Mouse (Mus musculus): ENCODE data around the gene Fbxw11. TPM values are rescaled to one million over a fixed set of nuclear protein-coding genes. Genes with fewer than 3 reads are reported as not detected.

Gene Fbxw11
- polyA plus RNA-seq, 1 experiment from 2014 or later = 76.0 TPM

GRCm38 (mm10) chr11:32733195-32733594, 90.7 kb downstream of the Fbxw11 start:
- no peaks in the 10 kb centered on the region for H3K9me3 ChIP-seq (replicated peaks)
- no peaks in the 10 kb centered on the region for H3K4me1 ChIP-seq (replicated peaks)
- H3K36me3 ChIP-seq = peaks cover 66% of the 10 kb centered on the region
- H3K9ac ChIP-seq = no peak overlapping the region
- H3K27ac ChIP-seq (ENCODE audit: poor library complexity, severe bottlenecking) = no peak overlapping the region
- no peak overlapping the region for H3K4me3 ChIP-seq
- H3K27me3 ChIP-seq (replicated peaks) = no peaks in the 10 kb centered on the region
- no peak for ATAC-seq (ENCODE audit: insufficient number of reproducible peaks, low FRiP score)
- H3K4me2 ChIP-seq = no peak overlapping the region
- WGBS = 88% methylated on average over 6 of the region's 6 CpGs

GRCm38 (mm10) chr11:32736371-32736770, 93.8 kb downstream of the Fbxw11 start:
- Histone ChIP-seq H3K4me2 (no peak overlapping the region), H3K4me3 (no peak overlapping the region), H3K36me3 (peaks cover 90% of the 10 kb centered on the region), H3K4me1 (replicated peaks) (no peaks in the 10 kb centered on the region), H3K9ac (no peak overlapping the region), H3K27ac (ENCODE audit: poor library complexity, severe bottlenecking) (no peak overlapping the region), H3K9me3 (replicated peaks) (no peaks in the 10 kb centered on the region; the same call in 1 of the 2 replicates), H3K27me3 (replicated peaks) (no peaks in the 10 kb centered on the region)
- WGBS = 82% methylated on average over 2 of the region's 2 CpGs
- no peak for ATAC-seq (ENCODE audit: insufficient number of reproducible peaks, low FRiP score)

DNA sequence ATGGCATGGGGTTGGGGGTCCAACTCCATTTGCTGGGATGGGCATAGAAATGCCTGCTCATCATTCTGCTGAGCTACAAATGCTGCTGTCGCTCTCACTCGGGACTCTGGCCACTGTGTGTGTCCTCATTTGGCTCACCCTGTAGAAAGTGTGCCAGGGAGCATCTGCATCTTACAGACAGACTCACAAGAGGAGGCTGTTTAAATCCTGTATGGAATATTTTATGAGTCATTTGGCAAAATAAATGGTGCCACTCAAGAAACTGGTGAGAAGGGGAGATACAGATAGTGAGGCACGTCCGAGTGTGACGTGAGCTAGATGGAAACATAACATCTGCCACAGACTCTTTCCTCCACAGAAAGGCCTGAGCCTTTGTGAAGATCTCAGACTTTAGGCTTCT, 95.2 kb downstream of the Fbxw11 start:
- no peak overlapping the region for H3K27ac ChIP-seq (ENCODE audit: poor library complexity, severe bottlenecking)
- no peak overlapping the region for H3K4me2 ChIP-seq
- H3K4me1 ChIP-seq (replicated peaks) = no peaks in the 10 kb centered on the region
- H3K9me3 ChIP-seq (replicated peaks) = no peaks in the 10 kb centered on the region; the same call in 1 of the 2 replicates
- H3K9ac ChIP-seq = no peak overlapping the region
- peaks cover 88% of the 10 kb centered on the region for H3K36me3 ChIP-seq
- no peak overlapping the region for H3K4me3 ChIP-seq
- H3K27me3 ChIP-seq (replicated peaks) = no peaks in the 10 kb centered on the region
- WGBS = 85% methylated on average over 5 of the region's 5 CpGs
- no peak for ATAC-seq (ENCODE audit: insufficient number of reproducible peaks, low FRiP score)

GRCm38 (mm10) chr11:32743891-32744290, 101.4 kb downstream of the Fbxw11 start:
- WGBS = 62% methylated on average over 5 of the region's 5 CpGs
- no peaks in the 10 kb centered on the region for H3K27me3 ChIP-seq (replicated peaks)
- peaks cover 16% of the 10 kb centered on the region for H3K4me1 ChIP-seq (replicated peaks)
- no peaks in the 10 kb centered on the region; the same call in 1 of the 2 replicates for H3K9me3 ChIP-seq (replicated peaks)
- peaks cover 83% of the 10 kb centered on the region for H3K36me3 ChIP-seq
- no peak for ATAC-seq (ENCODE audit: insufficient number of reproducible peaks, low FRiP score)
- no peak overlapping the region for H3K9ac ChIP-seq
- H3K4me3 ChIP-seq = no peak overlapping the region
- no peak overlapping the region for H3K27ac ChIP-seq (ENCODE audit: poor library complexity, severe bottlenecking)
- no peak overlapping the region for H3K4me2 ChIP-seq

DNA sequence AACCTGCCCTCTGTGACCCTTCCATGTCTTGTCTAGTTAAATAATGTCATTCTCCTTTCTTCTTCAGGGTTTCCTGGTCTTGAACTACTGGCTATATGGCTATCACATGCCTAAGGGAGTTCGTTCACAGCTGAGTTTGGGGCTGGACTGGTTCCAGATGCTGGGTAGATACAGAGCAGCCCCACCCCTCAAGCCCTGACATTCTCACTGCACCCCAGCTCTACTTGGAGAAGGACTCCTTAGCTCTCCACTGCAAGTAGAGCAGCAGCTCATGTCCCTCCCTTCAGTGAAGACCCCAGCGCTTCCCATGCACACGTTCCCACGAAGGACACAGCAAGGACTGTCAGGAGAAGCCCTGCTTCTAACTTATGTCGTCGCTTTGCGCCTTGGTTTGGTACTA, 101.9 kb downstream of the Fbxw11 start:
- no peak overlapping the region for H3K4me2 ChIP-seq
- no peaks in the 10 kb centered on the region for H3K27me3 ChIP-seq (replicated peaks)
- no peaks in the 10 kb centered on the region; the same call in 1 of the 2 replicates for H3K9me3 ChIP-seq (replicated peaks)
- ATAC-seq (ENCODE audit: insufficient number of reproducible peaks, low FRiP score) = no peak
- H3K9ac ChIP-seq = no peak overlapping the region
- H3K36me3 ChIP-seq = peaks cover 77% of the 10 kb centered on the region
- 86% methylated on average over 7 of the region's 7 CpGs for WGBS
- no peak overlapping the region for H3K27ac ChIP-seq (ENCODE audit: poor library complexity, severe bottlenecking)
- peaks cover 16% of the 10 kb centered on the region for H3K4me1 ChIP-seq (replicated peaks)
- no peak overlapping the region for H3K4me3 ChIP-seq

GRCm38 (mm10) chr11:32745466-32745865, 102.9 kb downstream of the Fbxw11 start:
- peak; percentile 34; the same call in 1 of the 2 replicates for ATAC-seq (ENCODE audit: insufficient number of reproducible peaks, low FRiP score)
- H3K27ac ChIP-seq (ENCODE audit: poor library complexity, severe bottlenecking) = no peak overlapping the region
- H3K4me1 ChIP-seq (replicated peaks) = peaks cover 16% of the 10 kb centered on the region
- WGBS = 86% methylated on average over 4 of the region's 4 CpGs
- H3K4me2 ChIP-seq = no peak overlapping the region
- no peak overlapping the region for H3K4me3 ChIP-seq
- peaks cover 68% of the 10 kb centered on the region for H3K36me3 ChIP-seq
- H3K9me3 ChIP-seq (replicated peaks) = no peaks in the 10 kb centered on the region; the same call in 1 of the 2 replicates
- H3K9ac ChIP-seq = no peak overlapping the region
- H3K27me3 ChIP-seq (replicated peaks) = no peaks in the 10 kb centered on the region

GRCm38 (mm10) chr11:32746036-32746435, 103.5 kb downstream of the Fbxw11 start:
- Histone ChIP-seq H3K36me3 (peaks cover 63% of the 10 kb centered on the region), H3K27me3 (replicated peaks) (no peaks in the 10 kb centered on the region), H3K4me2 (no peak overlapping the region), H3K9ac (no peak overlapping the region), H3K4me3 (no peak overlapping the region), H3K9me3 (replicated peaks) (no peaks in the 10 kb centered on the region), H3K4me1 (replicated peaks) (peaks cover 16% of the 10 kb centered on the region), H3K27ac (ENCODE audit: poor library complexity, severe bottlenecking) (no peak overlapping the region)
- 45% methylated on average over 5 of the region's 5 CpGs for WGBS
- no peak for ATAC-seq (ENCODE audit: insufficient number of reproducible peaks, low FRiP score)

- Histone ChIP-seq H3K27ac (ENCODE audit: poor library complexity, severe bottlenecking) (no peak overlapping the region), H3K4me3 (no peak overlapping the region), H3K9ac (no peak overlapping the region), H3K36me3 (peaks cover 60% of the 10 kb centered on the region), H3K4me2 (no peak overlapping the region), H3K27me3 (replicated peaks) (no peaks in the 10 kb centered on the region), H3K9me3 (replicated peaks) (no peaks in the 10 kb centered on the region), H3K4me1 (replicated peaks) (peaks cover 16% of the 10 kb centered on the region)
- ATAC-seq (ENCODE audit: insufficient number of reproducible peaks, low FRiP score) = no peak
- 85% methylated on average over 3 of the region's 3 CpGs for whole genome bisulfite sequencing
These were observed 104.0 kb downstream of the Fbxw11 start for GRCm38 (mm10) chr11:32746475-32746874.

DNA sequence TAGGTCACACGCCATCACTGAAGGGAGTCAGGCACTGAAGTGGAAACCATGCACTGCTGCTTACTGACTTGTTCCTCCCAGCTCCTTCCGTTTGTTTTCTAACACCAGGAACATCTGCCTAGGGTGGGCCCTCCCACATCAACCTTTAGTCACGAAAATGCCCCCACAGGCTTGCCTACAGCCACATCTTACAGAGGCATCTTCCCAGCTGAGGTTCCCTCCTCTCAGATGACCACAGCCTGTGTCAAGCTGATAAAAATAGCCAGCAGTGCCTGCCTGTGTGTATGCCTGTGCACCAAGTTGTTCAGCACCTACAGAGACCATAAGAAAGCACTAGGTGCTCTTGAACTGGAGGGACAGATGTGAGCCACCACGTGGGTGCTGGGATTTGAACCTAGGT, 106.3 kb downstream of the Fbxw11 start:
- H3K9ac ChIP-seq = no peak overlapping the region
- H3K27ac ChIP-seq (ENCODE audit: poor library complexity, severe bottlenecking) = no peak overlapping the region
- no peak for ATAC-seq (ENCODE audit: insufficient number of reproducible peaks, low FRiP score)
- peaks cover 40% of the 10 kb centered on the region for H3K36me3 ChIP-seq
- H3K4me3 ChIP-seq = no peak overlapping the region
- no peaks in the 10 kb centered on the region for H3K27me3 ChIP-seq (replicated peaks)
- H3K4me1 ChIP-seq (replicated peaks) = peaks cover 16% of the 10 kb centered on the region
- H3K4me2 ChIP-seq = no peak overlapping the region
- no peaks in the 10 kb centered on the region for H3K9me3 ChIP-seq (replicated peaks)
- WGBS = 59% methylated on average over 4 of the region's 4 CpGs

DNA sequence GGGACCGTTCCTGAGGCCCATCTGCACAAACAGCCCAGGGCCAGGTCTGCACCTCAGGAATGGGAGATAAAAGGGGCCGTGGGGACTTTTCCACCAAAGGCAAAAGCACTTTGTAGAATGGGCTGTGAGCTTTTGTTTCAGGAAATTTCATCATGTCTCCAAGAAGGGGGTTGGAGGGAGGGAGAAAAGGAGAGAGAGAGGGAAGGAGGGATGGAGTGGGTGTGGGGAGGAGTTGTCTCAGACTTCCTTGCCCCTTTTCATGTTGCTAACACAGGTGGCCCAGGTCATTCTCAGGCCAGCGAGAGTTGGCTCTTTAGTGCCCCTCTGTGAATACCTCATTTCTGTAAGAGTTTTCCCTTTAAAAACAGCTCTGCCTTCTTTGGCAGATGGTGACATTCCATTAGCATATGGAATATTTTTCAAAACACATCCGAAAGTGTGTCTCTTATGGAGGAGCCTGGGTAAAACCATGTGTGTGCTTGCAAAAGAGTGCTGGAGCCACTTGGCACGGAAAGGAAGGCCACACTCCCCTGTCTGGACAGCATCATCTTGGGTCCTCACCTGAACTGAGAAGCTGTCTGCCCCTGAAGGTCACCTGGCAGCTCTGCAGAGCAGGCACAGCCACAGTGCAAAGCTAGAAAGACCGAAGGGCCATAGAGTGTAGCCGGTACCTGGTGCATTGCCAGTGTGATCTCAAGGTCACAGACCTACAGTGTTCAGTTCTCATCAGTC, 109.5 kb downstream of the Fbxw11 start:
- no peak overlapping the region for H3K4me2 ChIP-seq
- no peaks in the 10 kb centered on the region for H3K9me3 ChIP-seq (replicated peaks)
- peaks cover 4% of the 10 kb centered on the region; the same call in 1 of the 2 replicates for H3K4me1 ChIP-seq (replicated peaks)
- 67% methylated on average over 7 of the region's 7 CpGs for WGBS
- H3K4me3 ChIP-seq = no peak overlapping the region
- H3K9ac ChIP-seq = no peak overlapping the region
- no peaks in the 10 kb centered on the region for H3K27me3 ChIP-seq (replicated peaks)
- H3K36me3 ChIP-seq = peaks cover 11% of the 10 kb centered on the region; the same call in 1 of the 2 replicates
- no peak overlapping the region for H3K27ac ChIP-seq (ENCODE audit: poor library complexity, severe bottlenecking)
- no peak for ATAC-seq (ENCODE audit: insufficient number of reproducible peaks, low FRiP score)

GRCm38 (mm10) chr11:32752595-32752885, 110.0 kb downstream of the Fbxw11 start:
- ATAC-seq (ENCODE audit: insufficient number of reproducible peaks, low FRiP score) = no peak
- Histone ChIP-seq H3K4me2 (no peak overlapping the region), H3K27me3 (replicated peaks) (no peaks in the 10 kb centered on the region), H3K27ac (ENCODE audit: poor library complexity, severe bottlenecking) (no peak overlapping the region), H3K4me1 (replicated peaks) (peaks cover 4% of the 10 kb centered on the region; the same call in 1 of the 2 replicates), H3K9me3 (replicated peaks) (no peaks in the 10 kb centered on the region), H3K9ac (no peak overlapping the region), H3K36me3 (peaks cover 6% of the 10 kb centered on the region; the same call in 1 of the 2 replicates), H3K4me3 (no peak overlapping the region)
- 43% methylated on average over 5 of the region's 5 CpGs for WGBS

GRCm38 (mm10) chr11:32753358-32753757, 110.8 kb downstream of the Fbxw11 start:
- no peak for ATAC-seq (ENCODE audit: insufficient number of reproducible peaks, low FRiP score)
- 89% methylated on average over 2 of the region's 2 CpGs for WGBS
- Histone ChIP-seq H3K9me3 (replicated peaks) (no peaks in the 10 kb centered on the region), H3K4me1 (replicated peaks) (peaks cover 4% of the 10 kb centered on the region; the same call in 1 of the 2 replicates), H3K9ac (no peak overlapping the region), H3K36me3 (no peaks in the 10 kb centered on the region), H3K4me2 (no peak overlapping the region), H3K27ac (ENCODE audit: poor library complexity, severe bottlenecking) (no peak overlapping the region), H3K27me3 (replicated peaks) (no peaks in the 10 kb centered on the region), H3K4me3 (no peak overlapping the region)

Measured in heart, embryonic 12.5 days (tissue).